Mouse (Mus musculus) CD4-positive, CD25-positive, alpha-beta regulatory T cell (primary cell): ENCODE results near the gene Try5. TPM values are rescaled to one million over a fixed set of nuclear protein-coding genes. Genes with fewer than 3 reads are reported as not detected.

ENCODE experiments used
- polyA plus RNA-seq: library from polyadenylated mRNA; unstranded; fragments of 100-300 nt; shearing (Covaris generic); gene quantifications from one replicate; pipeline ENCODE4 v1.2.1, GENCODE M21; 2017

The Try5 gene
- polyA plus RNA-seq = 0.47 TPM

DNA sequence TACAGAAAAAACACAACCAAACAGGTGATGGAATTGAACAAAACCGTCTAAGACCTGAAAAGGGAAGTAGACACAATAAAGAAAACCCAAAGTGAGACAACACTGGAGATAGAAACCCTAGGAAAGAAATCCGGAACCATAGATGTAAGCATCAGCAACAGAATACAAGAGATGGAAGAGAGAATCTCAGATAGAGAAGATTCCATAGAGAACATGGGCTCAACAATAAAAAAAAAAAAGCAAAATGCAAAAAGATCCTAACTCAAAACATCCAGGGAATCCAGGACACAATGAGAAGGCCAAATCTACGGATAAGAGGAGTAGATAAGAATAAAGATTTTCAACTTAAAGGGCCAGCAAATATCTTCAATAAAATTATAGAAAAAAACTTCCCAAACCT lies at the start of gene Try5:
Gene Try5 (minus strand): TSS at position 101 of the 400 bp plus-strand sequence.

DNA sequence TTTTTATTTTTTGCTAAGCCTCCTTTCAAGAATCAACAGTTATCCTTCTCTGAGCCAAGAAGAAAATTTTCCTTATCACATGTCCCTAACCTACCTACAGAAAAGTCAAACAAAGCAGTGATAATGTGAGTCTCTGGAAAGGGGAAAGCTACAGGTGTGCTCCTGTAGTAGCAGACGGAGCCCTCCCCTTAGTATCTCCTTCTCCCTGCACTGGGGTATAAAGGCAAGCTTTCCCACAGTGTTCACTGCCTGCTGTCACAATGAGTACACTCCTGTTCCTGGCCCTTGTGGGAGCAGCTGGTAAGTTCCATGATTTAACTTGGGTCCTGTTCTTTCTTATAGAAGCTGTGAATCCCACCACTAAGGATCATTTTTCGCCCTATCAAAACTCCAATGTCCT lies 37.3 kb upstream of the Try5 start, which contains the start of gene Try10:
Gene Try10 (plus strand): TSS at position 174 of the 400 bp plus-strand sequence.

DNA sequence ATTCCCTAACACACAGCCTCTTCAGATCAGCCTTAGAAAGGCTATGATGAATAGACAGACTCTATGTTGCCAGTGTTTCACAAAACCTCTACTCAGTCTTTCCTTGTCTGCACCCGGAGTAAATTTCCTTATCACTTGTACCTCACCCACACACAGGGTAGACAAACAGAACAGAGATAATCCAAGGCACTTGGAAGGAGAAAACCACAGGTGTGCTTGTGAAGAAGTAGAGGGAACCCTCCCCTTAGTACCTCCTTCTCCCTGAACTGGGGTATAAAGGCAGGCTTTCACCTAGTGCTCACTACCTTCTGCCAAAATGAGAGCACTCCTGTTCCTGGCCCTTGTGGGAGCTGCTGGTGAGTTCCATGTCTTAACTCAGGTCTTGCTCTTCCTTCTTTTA lies 14.7 kb downstream of the Try5 start, which contains the start of gene Try4:
Gene Try4 (plus strand): TSS at position 301 of the 400 bp plus-strand sequence.

Other genes with a start within 250 kb of the Try5 start
- not detected for gene Try4, start 14.6 kb downstream of the Try5 start, polyA plus RNA-seq
- not detected for gene Try10, start 37.3 kb upstream of the Try5 start, polyA plus RNA-seq
- gene Prss3, start 60.8 kb upstream of the Try5 start, polyA plus RNA-seq = not detected
- not detected for gene Gm5771, start 75.5 kb upstream of the Try5 start, polyA plus RNA-seq
- gene Gm10334, start 129.3 kb upstream of the Try5 start, polyA plus RNA-seq = not detected
- gene Prss1, start 142.1 kb upstream of the Try5 start, polyA plus RNA-seq = not detected
- gene Prss2, start 204.9 kb upstream of the Try5 start, polyA plus RNA-seq = 2.6 TPM